8 mouse cellular contexts compared by ENCODE assay signal in genomic region chr1:192136561-192137290, GRCm38 (mm10). TPM values are rescaled to one million over a fixed set of nuclear protein-coding genes. Genes with fewer than 3 reads are reported as not detected.
DNase-seq lines count a peak whose midpoint lies in the region; ATAC-seq and TF ChIP-seq lines count a peak whose summit lies in the region.

No protein-coding gene starts in this region.

- peak overlapping the region; percentile 92 for H3K9ac ChIP-seq in kidney, embryonic 14.5 days (ENCODE audit: low read depth, low read length)
- H3K9ac ChIP-seq in limb, embryonic 15.5 days, result peak overlapping the region; percentile 87
- H3K9ac ChIP-seq in midbrain, postnatal 0 days (replicated peaks; ENCODE audit: low read length, poor library complexity, severe bottlenecking), result peak overlapping the region; percentile 91

- peaks cover 10% of the 10 kb centered on the region for H3K79me3 ChIP-seq in C2C12 (ENCODE audit: low read depth)

- peak overlapping the region; percentile 95 for H3ac ChIP-seq in C2C12 (ENCODE audit: control insufficient read depth, insufficient read length, low read depth)

- H3K4me2 ChIP-seq in kidney, embryonic 14.5 days (replicated peaks; ENCODE audit: low read depth, low read length), result peak overlapping the region; percentile 94
- peak overlapping the region; percentile 88 for H3K4me2 ChIP-seq in limb, embryonic 15.5 days
- H3K4me2 ChIP-seq in midbrain, postnatal 0 days (ENCODE audit: low read depth, low read length, poor library complexity, severe bottlenecking), result peak overlapping the region; percentile 85

- peaks cover 5% of the 10 kb centered on the region for H3K36me3 ChIP-seq in C2C12 (ENCODE audit: control insufficient read depth, insufficient read depth)
- no peaks in the 10 kb centered on the region for H3K36me3 ChIP-seq in heart, embryonic 10.5 days
- peaks cover 7% of the 10 kb centered on the region; the same call in 1 of the 2 replicates for H3K36me3 ChIP-seq in kidney, embryonic 14.5 days (ENCODE audit: control insufficient read depth, insufficient read depth, low read length)
- no peaks in the 10 kb centered on the region for H3K36me3 ChIP-seq in limb, embryonic 15.5 days
- H3K36me3 ChIP-seq in midbrain, postnatal 0 days (ENCODE audit: insufficient read depth, low read length), result no peaks in the 10 kb centered on the region

- peaks cover 4% of the 10 kb centered on the region; the same call in 1 of the 2 replicates for H3K4me1 ChIP-seq in embryonic fibroblast, embryonic 13.5 days (ENCODE audit: control insufficient read depth, insufficient read depth, low read length)
- H3K4me1 ChIP-seq in heart, embryonic 10.5 days, result peaks cover 17% of the 10 kb centered on the region
- peaks cover 9% of the 10 kb centered on the region; the same call in 1 of the 2 replicates for H3K4me1 ChIP-seq in kidney, embryonic 14.5 days (ENCODE audit: control insufficient read depth, insufficient read depth, low read length)
- H3K4me1 ChIP-seq in limb, embryonic 15.5 days, result peaks cover 13% of the 10 kb centered on the region
- H3K4me1 ChIP-seq in midbrain, postnatal 0 days (ENCODE audit: insufficient read depth, low read length), result peaks cover 4% of the 10 kb centered on the region; the same call in 1 of the 2 replicates

- under 1% methylated on average over 53 of the region's 55 CpGs for WGBS in heart, embryonic 10.5 days
- under 1% methylated on average over 47 of the region's 55 CpGs for WGBS in kidney, embryonic 14.5 days
- under 1% methylated on average over 55 of the region's 55 CpGs for WGBS in limb, embryonic 15.5 days
- under 1% methylated on average over 50 of the region's 55 CpGs for WGBS in midbrain, postnatal 0 days

- no peak; the same call in 1 of the 2 replicates for TF ChIP-seq POLR2A in embryonic fibroblast, embryonic 13.5 days (IDR thresholded peaks at IDR 0.05; ENCODE audit: low read depth, low read length)

- no peak for TF ChIP-seq CTCF in C2C12 (IDR thresholded peaks at IDR 0.05; ENCODE audit: control insufficient read depth, insufficient read depth, insufficient read length)
- TF ChIP-seq CTCF in embryonic fibroblast, embryonic 13.5 days (IDR thresholded peaks at IDR 0.05; ENCODE audit: borderline replicate concordance, insufficient read depth, low read length), result no peak
- TF ChIP-seq CTCF in midbrain, postnatal 0 days (IDR thresholded peaks at IDR 0.05), result peak; percentile 1

- no peaks in the 10 kb centered on the region for H3K27me3 ChIP-seq in C2C12 (ENCODE audit: control insufficient read depth, insufficient read depth, insufficient read length)
- no peaks in the 10 kb centered on the region for H3K27me3 ChIP-seq in heart, embryonic 10.5 days (ENCODE audit: insufficient read depth, poor library complexity, severe bottlenecking)
- H3K27me3 ChIP-seq in kidney, embryonic 14.5 days (ENCODE audit: control insufficient read depth, insufficient read depth, low read length), result no peaks in the 10 kb centered on the region
- H3K27me3 ChIP-seq in limb, embryonic 15.5 days, result no peaks in the 10 kb centered on the region
- H3K27me3 ChIP-seq in midbrain, postnatal 0 days (ENCODE audit: insufficient read depth, low read length), result no peaks in the 10 kb centered on the region

- H3K79me2 ChIP-seq in C2C12 (ENCODE audit: control insufficient read depth, insufficient read depth), result peaks cover 45% of the 10 kb centered on the region

- peak; percentile 95 for DNase-seq in brain, adult 2 months (ENCODE audit: low read depth, low spot score)
- peak; percentile 95 for DNase-seq in heart, embryonic 10.5 days (ENCODE audit: low spot score)
- DNase-seq in midbrain, postnatal 0 days (ENCODE audit: low spot score), result peak; percentile 90
- peak; percentile 71 to 75 for DNase-seq in spleen, postnatal 10 days (ENCODE audit: low spot score in 2 of 2)

- H3K27ac ChIP-seq in embryonic fibroblast, embryonic 13.5 days (ENCODE audit: insufficient read depth, low read length), result peak overlapping the region; percentile 81
- H3K27ac ChIP-seq in heart, embryonic 10.5 days, result peak overlapping the region; percentile 99
- peak overlapping the region; percentile 97 for H3K27ac ChIP-seq in kidney, embryonic 14.5 days (ENCODE audit: low read depth, low read length)
- peak overlapping the region; percentile 99 for H3K27ac ChIP-seq in limb, embryonic 15.5 days
- H3K27ac ChIP-seq in midbrain, postnatal 0 days (ENCODE audit: low read depth, low read length), result peak overlapping the region; percentile 98

- ATAC-seq in kidney, embryonic 14.5 days (ENCODE audit: low FRiP score, low TSS enrichment), result peak; percentile 86
- peak; percentile 89 for ATAC-seq in limb, embryonic 15.5 days (ENCODE audit: insufficient number of reproducible peaks, low FRiP score, low TSS enrichment, low read depth)
- ATAC-seq in midbrain, postnatal 0 days (ENCODE audit: low FRiP score), result peak; percentile 84

- no peaks in the 10 kb centered on the region for H3K9me3 ChIP-seq in heart, embryonic 10.5 days
- no peaks in the 10 kb centered on the region for H3K9me3 ChIP-seq in kidney, embryonic 14.5 days (ENCODE audit: control insufficient read depth, low read length)
- H3K9me3 ChIP-seq in limb, embryonic 15.5 days, result no peaks in the 10 kb centered on the region
- no peaks in the 10 kb centered on the region for H3K9me3 ChIP-seq in midbrain, postnatal 0 days (ENCODE audit: low read length)

- H3K4me3 ChIP-seq in C2C12 (ENCODE audit: insufficient read depth, poor library complexity, severe bottlenecking), result peak overlapping the region; percentile 60
- H3K4me3 ChIP-seq in embryonic fibroblast, embryonic 13.5 days (ENCODE audit: insufficient read depth, low read length), result peak overlapping the region; percentile 59
- H3K4me3 ChIP-seq in heart, embryonic 10.5 days, result peak overlapping the region; percentile 91
- peak overlapping the region; percentile 84 for H3K4me3 ChIP-seq in kidney, embryonic 14.5 days (ENCODE audit: low read length)
- H3K4me3 ChIP-seq in limb, embryonic 15.5 days, result peak overlapping the region; percentile 83
- H3K4me3 ChIP-seq in midbrain, postnatal 0 days (ENCODE audit: low read depth, low read length), result peak overlapping the region; percentile 61

TF ChIP-seq in C2C12, 6 proteins besides CTCF, POLR2A, EP300 and RAD21:
- TF ChIP-seq MYOG (IDR thresholded peaks at IDR 0.05; ENCODE audit: control insufficient read depth, extremely low read depth, insufficient read length) (no peak), MAX (IDR thresholded peaks at IDR 0.05) (peak; percentile 40), CEBPB (IDR thresholded peaks at IDR 0.05; ENCODE audit: low read depth) (no peak), USF1 (IDR thresholded peaks at IDR 0.05; ENCODE audit: low read depth) (peak; percentile 56)

RNA-seq across cellular contexts. Expression of gene Rcor3, which starts 1.1 kb away (rescaled TPM):
- polyA plus RNA-seq in C2C12 (2012; fragmentation: generic; extraction: Trizol), result 8.6 TPM
- 34.1 and 50.2 TPM in 2 replicates for polyA plus RNA-seq in embryonic fibroblast, embryonic 13.5 days (2011; ENCODE audit: insufficient read length, low read depth, missing spikeins)
- 21.7 and 25.4 TPM in 2 replicates for polyA plus RNA-seq in heart, embryonic 10.5 days (2016; fragmentation: Nextera tagmentation; extraction: Ambion mirVana)
- polyA plus RNA-seq in kidney, embryonic 14.5 days (2014; fragmentation: Nextera tagmentation; extraction: Ambion mirVana), result 23.3 and 25.1 TPM in 2 replicates
- 33.1 and 33.8 TPM in 2 replicates for polyA plus RNA-seq in limb, embryonic 15.5 days (2015; fragmentation: Nextera tagmentation; extraction: Ambion mirVana)
- 35.1 and 47.7 TPM in 2 replicates for total RNA-seq in midbrain, postnatal 0 days (2014; rRNA removed)
- 54.7 and 56.1 TPM in 2 replicates for polyA plus RNA-seq in midbrain, postnatal 0 days (2015; fragmentation: Nextera tagmentation; extraction: Ambion mirVana)

RNA-seq across cellular contexts. Expression of gene Traf5, which starts 44.4 kb away (rescaled TPM):
- 20.5 TPM for polyA plus RNA-seq in C2C12 (2012; fragmentation: generic; extraction: Trizol)
- 19.4 and 21.9 TPM in 2 replicates for polyA plus RNA-seq in embryonic fibroblast, embryonic 13.5 days (2011; ENCODE audit: insufficient read length, low read depth, missing spikeins)
- 6.3 and 8.5 TPM in 2 replicates for polyA plus RNA-seq in heart, embryonic 10.5 days (2016; fragmentation: Nextera tagmentation; extraction: Ambion mirVana)
- 14.7 and 15.5 TPM in 2 replicates for polyA plus RNA-seq in kidney, embryonic 14.5 days (2014; fragmentation: Nextera tagmentation; extraction: Ambion mirVana)
- polyA plus RNA-seq in limb, embryonic 15.5 days (2015; fragmentation: Nextera tagmentation; extraction: Ambion mirVana), result 21.7 TPM in 2 replicates
- total RNA-seq in midbrain, postnatal 0 days (2014; rRNA removed), result 0.94 and 2.0 TPM in 2 replicates
- 1.6 and 2.1 TPM in 2 replicates for polyA plus RNA-seq in midbrain, postnatal 0 days (2015; fragmentation: Nextera tagmentation; extraction: Ambion mirVana)

RNA-seq across cellular contexts. Expression of gene Kcnh1, which starts 53.8 kb away (rescaled TPM):
- polyA plus RNA-seq in C2C12 (2012; fragmentation: generic; extraction: Trizol), result 0.04 TPM
- polyA plus RNA-seq in embryonic fibroblast, embryonic 13.5 days (2011; ENCODE audit: insufficient read length, low read depth, missing spikeins), result 0.18 TPM in 1 of 2 replicates, not detected in the other
- polyA plus RNA-seq in heart, embryonic 10.5 days (2016; fragmentation: Nextera tagmentation; extraction: Ambion mirVana), result 0.14 TPM in 2 replicates
- polyA plus RNA-seq in kidney, embryonic 14.5 days (2014; fragmentation: Nextera tagmentation; extraction: Ambion mirVana), result 0.36 and 0.70 TPM in 2 replicates
- polyA plus RNA-seq in limb, embryonic 15.5 days (2015; fragmentation: Nextera tagmentation; extraction: Ambion mirVana), result 0.35 and 0.61 TPM in 2 replicates
- total RNA-seq in midbrain, postnatal 0 days (2014; rRNA removed), result 5.9 and 6.2 TPM in 2 replicates
- polyA plus RNA-seq in midbrain, postnatal 0 days (2015; fragmentation: Nextera tagmentation; extraction: Ambion mirVana), result 2.6 and 2.9 TPM in 2 replicates

Comparison
In these comparisons a context has a peak if more than half of its experiments do, and no peak if none do; other contexts are left out.
1. Peak in every context shown above with its lines: DNase-seq, ATAC-seq, H3K4me3 ChIP-seq and H3K27ac ChIP-seq.